Mouse (Mus musculus) liver, adult 2 months (tissue): Measurements from ENCODE around the gene Aym1.

Experiments
- CTCF ChIP-seq: fragments of 200-500 bp; IDR thresholded peaks from 2 replicates; pipeline ENCODE4 v1.5.1; 2011; ENCODE audit warnings: low read depth, low read length, control low read depth
- POLR2A ChIP-seq: fragments of 200-500 bp; IDR thresholded peaks from 2 replicates; pipeline ENCODE4 v1.6.1; 2011; ENCODE audit warnings: low read length, control low read depth; ENCODE audit not compliant: insufficient read depth; ENCODE audit errors: extremely low read depth

DNA sequence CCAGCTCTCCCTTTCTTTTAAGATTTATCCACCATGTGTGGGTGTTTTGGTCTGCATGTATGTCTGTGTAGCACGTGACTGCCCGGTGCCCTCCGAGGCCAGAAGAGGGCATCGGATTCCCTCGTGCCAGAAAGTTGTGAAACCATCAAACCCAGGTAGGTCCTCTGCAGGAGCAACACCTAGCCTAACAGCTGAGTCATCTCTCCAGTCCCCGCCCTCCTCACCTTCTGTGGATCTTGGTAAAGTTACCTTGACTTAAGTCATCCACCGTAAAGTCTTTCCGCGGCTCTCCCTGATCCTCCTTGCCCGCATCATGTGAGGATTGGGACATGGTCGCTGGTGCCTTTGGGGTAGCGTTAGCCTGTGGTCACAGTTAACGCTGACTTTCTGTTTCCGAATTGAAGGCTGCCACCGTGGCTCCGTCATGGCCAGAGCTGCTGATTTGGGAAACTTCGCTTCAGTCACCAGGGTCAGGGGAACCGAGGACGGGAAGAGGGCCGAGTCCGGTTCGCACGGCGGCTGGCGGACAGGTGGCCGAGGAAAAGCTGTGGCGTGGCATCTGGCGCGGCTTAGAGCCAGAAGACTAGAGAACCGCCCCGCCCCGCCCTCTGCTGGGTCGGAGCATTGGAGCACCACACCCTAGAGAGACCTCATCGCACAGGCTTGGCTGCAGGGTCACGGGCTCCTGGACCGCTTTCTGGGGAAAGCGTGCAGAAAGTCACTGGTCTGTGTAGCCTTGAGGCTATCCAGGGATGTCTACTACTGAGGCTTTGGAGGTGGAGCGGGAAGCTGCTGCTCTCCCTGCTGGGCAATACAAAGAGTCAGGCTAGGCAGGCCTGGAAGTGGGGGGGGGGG, 33.1 kb upstream of the Aym1 start:
- no peak for TF ChIP-seq CTCF
- no peak for TF ChIP-seq POLR2A
